Mouse (Mus musculus) brain, embryonic 14.5 days (tissue): ENCODE measurements around the gene Tspan14.

Experiments used
- CTCF ChIP-seq: fragments of 200-500 bp; IDR thresholded peaks from 2 replicates; pipeline ENCODE4 v1.5.1; 2012; ENCODE audit warnings: inconsistent platforms, mild to moderate bottlenecking, moderate library complexity, borderline replicate concordance; ENCODE audit not compliant: insufficient read depth, insufficient read length; ENCODE audit errors: extremely low read depth
- POLR2A ChIP-seq: fragments of 200-500 bp; IDR thresholded peaks from 2 replicates; pipeline ENCODE4 v1.6.1; 2012; ENCODE audit warnings: mild to moderate bottlenecking, inconsistent platforms, borderline replicate concordance; ENCODE audit not compliant: poor library complexity, insufficient read depth, insufficient read length, severe bottlenecking; ENCODE audit errors: extremely low read depth

GRCm38 (mm10) chr14:40921241-40921640 lies 45.4 kb downstream of the Tspan14 start:
- TF ChIP-seq POLR2A (no peak), CTCF (no peak)
